9 mouse cellular contexts compared by ENCODE assay signal in the genomic region with DNA sequence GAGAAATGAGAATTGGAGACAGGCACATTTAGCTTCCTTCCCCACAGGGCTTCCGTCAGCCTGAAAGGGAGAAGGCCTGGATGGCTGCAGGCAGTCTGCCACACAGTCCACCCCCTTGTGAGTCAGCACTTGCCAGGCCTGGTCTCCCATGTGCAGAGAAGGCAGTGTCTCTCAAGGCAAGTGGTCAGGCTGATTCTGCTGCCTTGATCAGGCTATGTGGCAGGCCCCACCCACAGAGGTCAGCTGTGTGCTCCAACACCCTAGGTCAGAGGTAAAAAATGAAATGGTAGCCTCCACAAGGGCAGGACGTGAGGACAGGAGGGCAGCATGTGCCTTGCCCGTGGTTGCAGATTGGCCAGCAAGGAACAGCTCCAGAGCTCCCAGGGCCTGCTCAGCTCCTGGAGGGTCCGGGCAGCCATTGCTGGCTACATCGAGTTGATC.
DNase-seq lines count a peak whose midpoint lies in the region; ATAC-seq and TF ChIP-seq lines count a peak whose summit lies in the region.
"Had no signal": no experiment of that assay in that cellular context is flagged by ENCODE, and none has a peak within 500 bp of the region (broad histone marks: within the 10 kb centered on the region; RNA-seq: fewer than 3 reads in every experiment).

No protein-coding gene starts in this region.

- no peaks in the 10 kb centered on the region for H3K36me3 ChIP-seq in kidney, embryonic 16.5 days (ENCODE audit: insufficient read depth, low read length)
- H3K36me3 ChIP-seq in kidney, adult 2 months (ENCODE audit: control insufficient read depth, insufficient read depth, low read length) = no peaks in the 10 kb centered on the region
- no peaks in the 10 kb centered on the region for H3K36me3 ChIP-seq in hindbrain, embryonic 13.5 days
- H3K36me3 ChIP-seq in liver, postnatal 0 days (replicated peaks; ENCODE audit: insufficient read depth, low read length) = no peaks in the 10 kb centered on the region
- H3K36me3 ChIP-seq: neural tube, embryonic 12.5 days had no signal

- TF ChIP-seq POLR2A in kidney, adult 2 months (IDR thresholded peaks at IDR 0.05; ENCODE audit: low read depth, low read length) = no peak

- no peak for ATAC-seq in kidney, embryonic 16.5 days (ENCODE audit: low FRiP score, low TSS enrichment)
- ATAC-seq in frontal cortex, adult (ENCODE audit: low TSS enrichment) = peak; percentile 91
- no peak for ATAC-seq in hindbrain, embryonic 13.5 days (ENCODE audit: low FRiP score)
- peak; percentile 14; the same call in 1 of the 2 replicates for ATAC-seq in liver, postnatal 0 days

- no peaks in the 10 kb centered on the region for H3K9me3 ChIP-seq in kidney, embryonic 16.5 days (ENCODE audit: low read length)
- 0 out of 2 replicates have a peak, but pooled peaks cover under 1% of the 10 kb centered on the region for H3K9me3 ChIP-seq in hindbrain, embryonic 13.5 days
- no peaks in the 10 kb centered on the region for H3K9me3 ChIP-seq in liver, postnatal 0 days (ENCODE audit: low read length)

- peaks cover 15% of the 10 kb centered on the region; the same call in 1 of the 2 replicates for H3K4me1 ChIP-seq in kidney, embryonic 16.5 days (ENCODE audit: insufficient read depth, low read length)
- H3K4me1 ChIP-seq in kidney, adult 2 months (ENCODE audit: control insufficient read depth, insufficient read depth, low read length) = no peaks in the 10 kb centered on the region
- peaks cover 18% of the 10 kb centered on the region for H3K4me1 ChIP-seq in hindbrain, embryonic 13.5 days (replicated peaks)
- peaks cover 67% of the 10 kb centered on the region for H3K4me1 ChIP-seq in liver, postnatal 0 days (ENCODE audit: insufficient read depth)

- no peak for TF ChIP-seq EP300 in liver, postnatal 0 days (IDR thresholded peaks at IDR 0.05; ENCODE audit: low read depth)

- WGBS in kidney, embryonic 16.5 days = 74% methylated on average over 5 of the region's 5 CpGs
- WGBS in kidney, adult 2 months = 75% methylated on average over 5 of the region's 5 CpGs
- WGBS in hindbrain, embryonic 13.5 days = 67% methylated on average over 5 of the region's 5 CpGs
- 58% methylated on average over 5 of the region's 5 CpGs for WGBS in liver, postnatal 0 days (ENCODE audit: insufficient replicate concordance)

- no peaks in the 10 kb centered on the region for H3K27me3 ChIP-seq in kidney, embryonic 16.5 days (ENCODE audit: insufficient read depth, low read length)
- no peaks in the 10 kb centered on the region for H3K27me3 ChIP-seq in kidney, adult 2 months (replicated peaks; ENCODE audit: control insufficient read depth, insufficient read depth, low read length)
- no peaks in the 10 kb centered on the region for H3K27me3 ChIP-seq in hindbrain, embryonic 13.5 days
- no peaks in the 10 kb centered on the region for H3K27me3 ChIP-seq in liver, postnatal 0 days (ENCODE audit: insufficient read depth, low read length)
- H3K27me3 ChIP-seq: neural tube, embryonic 12.5 days had no signal

- no peak overlapping the region for H3K4me2 ChIP-seq in kidney, embryonic 16.5 days (replicated peaks; ENCODE audit: low read depth, low read length)
- H3K4me2 ChIP-seq in hindbrain, embryonic 13.5 days = no peak overlapping the region
- no peak overlapping the region; the same call in 1 of the 2 replicates for H3K4me2 ChIP-seq in liver, postnatal 0 days (ENCODE audit: low read depth, low read length)
- H3K4me2 ChIP-seq: neural tube, embryonic 12.5 days had no signal

- DNase-seq in kidney, adult 2 months = no peak
- DNase-seq in NIH3T3 (ENCODE audit: low read depth) = peak; percentile 89
- DNase-seq in liver, postnatal 0 days = peak; percentile 47
- DNase-seq in thymus, postnatal 0 days (ENCODE audit: low spot score) = no peak
- DNase-seq in c-Kit-positive CD71-positive TER-119-positive erythroid progenitor cells, embryonic 14.5 days (ENCODE audit: low spot score) = no peak

- H3K9ac ChIP-seq in kidney, embryonic 16.5 days (replicated peaks; ENCODE audit: low read length) = no peak overlapping the region
- H3K9ac ChIP-seq in hindbrain, embryonic 13.5 days = peak overlapping the region; percentile 13; the same call in 1 of the 2 replicates
- peak overlapping the region; percentile 6; the same call in 1 of the 2 replicates for H3K9ac ChIP-seq in liver, postnatal 0 days (replicated peaks)
- H3K9ac ChIP-seq: neural tube, embryonic 12.5 days had no signal

- H3K4me3 ChIP-seq in kidney, embryonic 16.5 days (ENCODE audit: low read length) = no peak overlapping the region
- H3K4me3 ChIP-seq in kidney, adult 2 months (ENCODE audit: insufficient read depth, low read depth, low read length) = no peak overlapping the region
- no peak overlapping the region for H3K4me3 ChIP-seq in hindbrain, embryonic 13.5 days
- H3K4me3 ChIP-seq in liver, postnatal 0 days (ENCODE audit: low read depth, low read length) = no peak overlapping the region
- H3K4me3 ChIP-seq: neural tube, embryonic 12.5 days had no signal

- H3K27ac ChIP-seq in kidney, embryonic 16.5 days (ENCODE audit: low read length) = 0 out of 2 replicates have a peak overlapping the region, but pooled peaks have one; percentile 10
- H3K27ac ChIP-seq in kidney, adult 2 months (ENCODE audit: insufficient read depth, low read depth, low read length) = no peak overlapping the region
- peak overlapping the region; percentile 48; the same call in 1 of the 2 replicates for H3K27ac ChIP-seq in hindbrain, embryonic 13.5 days
- peak overlapping the region; percentile 31; the same call in 1 of the 2 replicates for H3K27ac ChIP-seq in liver, postnatal 0 days (ENCODE audit: low read depth)
- H3K27ac ChIP-seq: neural tube, embryonic 12.5 days had no signal

- TF ChIP-seq CTCF in kidney, adult 2 months (conservative IDR thresholded peaks at IDR 0.05; ENCODE audit: insufficient read depth, insufficient read length, low read depth, low read length) = no peak
- TF ChIP-seq CTCF in liver, postnatal 0 days (IDR thresholded peaks at IDR 0.05; ENCODE audit: low read depth) = no peak

Comparison
In these comparisons a context has a peak if more than half of its experiments do, and no peak if none do; other contexts are left out.
1. ATAC-seq: peak in frontal cortex, adult (single experiment) and liver, postnatal 0 days (single experiment); none in kidney, embryonic 16.5 days (single experiment) and hindbrain, embryonic 13.5 days (single experiment).
2. DNase-seq: peak in NIH3T3 (single experiment) and liver, postnatal 0 days (single experiment); none in kidney, adult 2 months (single experiment), thymus, postnatal 0 days (single experiment) and c-Kit-positive CD71-positive TER-119-positive erythroid progenitor cells, embryonic 14.5 days (single experiment).